Mouse (Mus musculus) ES-CJ7 (cell line): ENCODE results near the gene Crx.
"Not testable (repeated sequence)": the region's sequence is repeated elsewhere in the genome, so short reads cannot be mapped to it uniquely, and the experiment has no call there.

Experiments
- DNase-seq: peaks from one replicate; pipeline ENCODE4 v3.0.0; 2011; ENCODE audit warnings: low read depth, low spot score

Gene Crx

DNA sequence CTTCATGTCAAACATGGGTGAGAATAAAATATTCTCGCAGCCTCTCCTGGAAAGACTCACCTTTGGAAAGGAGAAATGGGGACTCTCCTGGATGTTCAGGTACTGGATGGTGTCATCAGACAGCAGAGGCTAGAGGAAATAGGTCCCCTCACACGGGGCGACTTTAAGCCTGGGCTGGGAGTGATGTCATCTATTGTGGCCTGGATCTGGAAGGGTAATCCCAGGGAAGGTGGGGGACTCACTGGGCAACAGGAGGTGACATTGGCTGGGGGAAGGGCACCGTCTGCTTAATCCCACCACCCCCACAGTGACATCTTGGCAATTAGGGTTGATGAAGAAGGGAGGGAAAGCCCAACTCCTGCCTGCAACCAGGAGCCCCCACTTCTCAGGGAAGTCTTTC, at the start of gene Crx:
TSS of gene Crx (minus strand) at position 213 of the 400 bp plus-strand sequence.
- DNase-seq, result no peak

GRCm38 (mm10) chr7:15922220-15922773, 42.5 kb upstream of the Crx start, which contains the start of gene Selenow:
TSS of gene Selenow (minus strand) at chr7:15922402.
- peak; percentile 93 for DNase-seq

- peak; percentile 78 for DNase-seq
These were observed 42.0 kb upstream of the Crx start for GRCm38 (mm10) chr7:15921796-15922195.

GRCm38 (mm10) chr7:15920645-15921190, 41.0 kb upstream of the Crx start:
- DNase-seq, result no peak

DNA sequence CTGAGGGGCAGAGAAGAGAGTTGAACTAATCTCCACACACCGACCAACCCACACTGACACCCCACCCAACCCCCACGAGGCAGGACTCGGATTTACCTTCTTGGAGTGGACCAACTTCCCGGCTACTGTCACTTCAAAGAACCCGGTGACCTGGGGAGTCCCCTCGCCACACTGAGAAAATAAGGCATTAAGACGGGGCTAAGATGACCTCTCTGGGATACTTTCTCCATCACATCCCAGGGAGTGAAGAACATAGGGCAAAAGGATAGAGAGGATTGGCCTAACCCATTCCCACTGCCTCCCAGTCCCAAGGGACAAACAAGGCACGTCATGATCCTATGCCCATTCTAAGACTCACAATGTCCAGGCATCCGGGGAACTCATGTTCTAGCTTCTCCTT, 40.2 kb upstream of the Crx start:
- no peak for DNase-seq

GRCm38 (mm10) chr7:15918371-15918770, 38.6 kb upstream of the Crx start:
- DNase-seq, result no peak

DNA sequence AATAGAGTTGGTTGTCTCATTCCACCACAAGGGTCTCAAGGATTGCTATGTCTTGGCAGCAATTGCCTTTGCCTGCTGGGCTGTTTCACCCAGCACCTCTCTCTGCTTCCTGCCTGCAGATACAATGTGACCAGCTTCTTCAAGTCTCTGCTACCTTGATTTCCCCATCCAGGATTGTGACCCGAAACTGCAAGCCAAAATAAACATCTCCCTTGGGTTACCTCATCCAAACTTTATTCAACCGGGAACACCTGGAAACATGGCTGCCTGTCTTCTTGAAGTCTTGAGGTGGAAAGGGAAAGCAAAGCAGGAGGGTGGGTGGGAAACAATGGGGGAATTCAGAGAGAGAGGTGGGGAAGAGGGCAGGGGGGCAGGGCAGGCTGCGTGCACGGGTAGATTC, 37.2 kb upstream of the Crx start:
- DNase-seq, result no peak

GRCm38 (mm10) chr7:15916134-15916723, 36.5 kb upstream of the Crx start:
- DNase-seq, result no peak

DNA sequence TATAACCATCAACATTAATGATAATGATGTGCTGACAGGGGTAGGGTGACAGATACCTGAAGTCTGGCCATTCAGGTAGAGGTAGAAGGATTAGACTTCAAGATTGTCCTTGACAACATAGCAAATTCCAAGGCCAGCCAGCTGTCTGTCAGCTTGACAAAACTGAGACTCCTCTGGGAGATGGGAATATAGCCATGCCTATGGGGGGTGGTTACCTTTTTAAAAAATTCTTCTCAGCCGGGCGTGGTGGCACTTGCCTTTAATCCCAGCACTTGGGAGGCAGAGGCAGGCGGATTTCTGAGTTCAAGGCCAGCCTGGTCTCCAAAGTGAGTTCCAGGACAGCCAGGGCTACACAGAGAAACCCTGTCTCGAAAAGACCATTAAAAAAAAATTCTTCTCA, 35.9 kb upstream of the Crx start:
- not testable (repeated sequence) for DNase-seq

- DNase-seq, result no peak
These were observed 35.0 kb upstream of the Crx start for GRCm38 (mm10) chr7:15914751-15915150.

GRCm38 (mm10) chr7:15914252-15914651, 34.5 kb upstream of the Crx start:
- DNase-seq, result peak; percentile 75

DNA sequence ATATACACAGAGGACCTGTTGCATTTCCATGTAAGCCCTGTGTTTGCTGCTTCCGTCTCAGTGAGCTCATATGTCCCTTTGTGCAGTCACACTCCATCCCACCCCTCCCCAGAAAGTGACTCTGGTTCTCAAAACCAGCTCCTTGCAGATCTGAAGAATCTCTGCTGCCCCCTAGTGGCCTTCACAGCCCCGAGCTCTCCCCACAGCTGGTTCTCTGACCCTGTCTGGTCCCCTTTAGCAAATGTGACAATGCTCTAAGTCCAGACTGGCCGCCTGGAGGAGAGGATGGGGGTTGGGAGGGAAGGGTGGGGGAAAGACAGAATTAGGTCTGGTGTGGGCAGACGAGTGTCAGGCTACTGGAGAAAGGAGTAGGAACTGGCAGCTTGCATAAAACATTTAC, 32.4 kb upstream of the Crx start:
- DNase-seq, result peak; percentile 93

- DNase-seq, result no peak
These were observed 30.8 kb upstream of the Crx start for GRCm38 (mm10) chr7:15910521-15910920.

DNA sequence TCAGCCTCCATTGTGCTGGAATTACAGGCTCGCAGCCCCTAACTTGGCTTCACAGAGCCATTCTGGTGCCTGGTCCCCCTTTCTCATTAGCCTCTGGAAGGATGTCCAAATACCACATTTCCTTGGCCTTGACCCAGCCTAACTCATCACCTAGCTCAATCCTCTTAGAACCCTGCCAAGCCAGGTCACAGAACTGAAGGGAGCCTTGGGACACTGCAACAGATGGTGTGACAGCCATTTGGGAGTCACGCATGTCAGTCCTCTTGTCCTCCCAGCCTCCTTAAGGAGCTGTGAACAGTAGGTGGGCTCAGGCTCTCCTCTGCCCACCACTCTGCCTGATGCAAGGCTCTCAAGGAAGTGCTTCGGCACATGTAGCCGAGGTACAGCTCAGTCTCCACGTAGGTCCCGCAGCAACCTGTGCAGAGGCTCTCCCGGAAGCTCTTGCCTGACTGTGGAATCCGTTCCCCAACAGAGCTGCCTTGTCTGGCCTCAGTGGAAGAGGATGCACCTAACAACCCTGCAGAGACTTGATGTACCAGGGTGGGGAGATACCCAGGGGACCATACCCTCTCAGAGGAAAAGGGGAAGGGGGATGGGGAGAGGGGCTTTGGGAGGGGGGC, 28.3 kb upstream of the Crx start:
- DNase-seq, result no peak

- DNase-seq, result no peak
These were observed 26.8 kb upstream of the Crx start for GRCm38 (mm10) chr7:15906602-15907001.

- DNase-seq, result no peak
These were observed 26.1 kb upstream of the Crx start for GRCm38 (mm10) chr7:15905861-15906260.

- DNase-seq, result peak; percentile 72
These were observed 21.7 kb upstream of the Crx start for GRCm38 (mm10) chr7:15901366-15902048.

- peak; percentile 69 for DNase-seq
These were observed 14.5 kb upstream of the Crx start for GRCm38 (mm10) chr7:15894251-15894650.

GRCm38 (mm10) chr7:15884127-15884526, 4.4 kb upstream of the Crx start:
- no peak for DNase-seq

GRCm38 (mm10) chr7:15882317-15882716, 2.5 kb upstream of the Crx start, which contains the start of gene Crxos:
TSS of gene Crxos (plus strand) at chr7:15882617.
- no peak for DNase-seq

DNA sequence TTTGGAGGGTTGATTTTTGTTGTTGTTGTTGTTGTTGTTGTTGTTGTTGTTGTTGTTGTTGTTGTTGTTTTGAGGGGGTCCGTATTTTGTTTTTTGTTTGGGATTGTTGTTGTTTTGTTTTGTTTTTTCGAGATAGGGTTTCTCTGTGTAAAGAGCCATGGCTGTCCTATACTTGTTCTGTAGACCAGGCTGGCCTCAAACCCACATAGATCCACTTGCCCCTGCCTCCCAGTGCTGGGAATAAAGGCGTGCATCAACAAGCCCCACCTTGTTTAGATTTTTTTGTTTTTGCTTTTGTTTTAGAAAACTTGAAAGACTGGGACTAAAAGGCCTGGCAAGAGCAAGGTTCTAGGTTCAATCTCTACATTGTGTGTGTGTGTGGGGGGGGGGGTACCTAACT, 2.1 kb upstream of the Crx start:
- DNase-seq, result no peak

DNA sequence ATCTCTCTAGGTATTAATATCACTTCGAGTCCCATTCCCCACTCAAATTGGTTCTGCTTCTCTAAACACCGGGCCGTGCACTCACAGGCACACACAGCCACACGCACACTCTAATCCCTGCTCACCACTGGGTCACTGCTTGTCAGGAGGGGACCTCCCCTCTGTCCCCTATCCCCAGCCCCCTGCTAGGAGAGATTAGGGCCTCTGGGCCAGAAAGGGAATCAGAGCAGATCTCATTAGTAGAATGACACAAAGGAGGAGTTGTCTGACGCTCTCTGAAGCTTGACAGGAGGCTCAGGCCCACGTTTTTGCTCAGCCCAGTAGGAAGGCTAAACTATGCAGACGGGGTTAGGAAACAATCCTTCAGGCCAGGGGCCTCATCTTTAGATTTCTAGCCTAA, 1.6 kb upstream of the Crx start:
- DNase-seq, result no peak
